Mouse (Mus musculus) kidney, adult 2 months (tissue): Measurements from ENCODE around the gene Spem2.

Source experiments
- CTCF ChIP-seq: fragments of 200-500 bp; conservative IDR thresholded peaks from 2 replicates; pipeline ENCODE4 v1.5.1; 2011; ENCODE audit warnings: low read depth, mild to moderate bottlenecking, control low read depth, low read length, moderate library complexity, mixed read lengths; ENCODE audit not compliant: insufficient read depth, insufficient read length
- POLR2A ChIP-seq: fragments of 200-500 bp; IDR thresholded peaks from one replicate; pipeline ENCODE4 v1.6.1; 2011; ENCODE audit warnings: low read depth, low read length, control low read depth

- TF ChIP-seq CTCF = no peak
- TF ChIP-seq POLR2A = no peak
Observed at GRCm38 (mm10) chr11:69800138-69800391, 18.2 kb downstream of the Spem2 start.
